Mouse (Mus musculus): Measurements from ENCODE around the gene St6gal2. TPM values are rescaled to one million over a fixed set of nuclear protein-coding genes. Genes with fewer than 3 reads are reported as not detected.

St6gal2 gene
- 1.7 and 2.5 TPM in 2 replicates for polyA plus RNA-seq (2012; rRNA removed)
- polyA plus RNA-seq (2014; fragmentation: Nextera tagmentation; extraction: Ambion mirVana), result 2.5 and 2.6 TPM in 2 replicates

DNA sequence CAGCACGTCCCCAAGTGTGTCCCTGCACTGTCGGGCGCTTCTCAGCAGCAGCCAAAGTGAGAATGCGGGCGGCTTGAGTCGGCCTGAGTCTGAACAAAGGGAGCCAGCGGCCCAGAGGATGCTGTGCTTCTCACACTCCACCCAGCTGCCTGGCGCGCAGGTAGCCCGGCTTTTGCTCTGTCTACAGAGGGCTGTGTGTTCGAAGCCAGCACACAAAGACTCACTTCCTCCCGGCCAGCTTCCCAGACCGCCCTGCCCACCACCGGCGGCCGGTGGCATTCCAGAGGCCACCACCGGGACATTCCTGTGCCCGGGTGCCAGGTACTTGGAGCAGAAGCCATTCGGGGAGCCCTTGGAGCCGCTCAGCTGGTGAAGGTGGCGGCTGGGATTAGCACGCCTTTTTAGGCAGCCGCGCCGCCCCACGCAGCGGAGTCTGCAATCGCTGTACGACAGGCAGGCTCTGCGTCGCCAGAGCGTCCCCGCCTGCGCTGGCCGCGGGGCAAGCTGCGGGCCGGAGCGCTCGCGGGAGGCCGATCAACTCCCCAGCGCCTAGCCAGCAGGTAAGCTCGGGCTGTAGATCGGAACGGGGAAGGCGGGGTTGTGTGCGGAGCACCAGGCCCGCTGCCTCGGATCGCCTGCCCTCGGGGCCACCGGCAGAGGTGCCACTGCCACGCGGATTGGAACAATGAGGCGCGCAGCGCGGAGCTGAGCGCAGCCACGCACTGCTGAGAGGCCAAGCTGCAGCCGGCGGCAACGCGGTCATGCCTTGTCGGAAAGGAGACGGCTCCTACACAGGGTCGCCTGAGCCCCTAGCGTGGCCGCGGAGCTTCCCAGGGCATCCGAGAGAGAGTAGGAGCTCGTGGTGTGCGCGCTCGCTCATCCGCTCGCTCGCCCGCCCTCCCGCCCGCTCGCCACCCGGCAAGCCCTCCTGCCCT lies at the start of gene St6gal2:
TSS of gene St6gal2 (plus strand) at position 133 of the 935 bp plus-strand sequence.
- Histone ChIP-seq H3K36me3 (ENCODE audit: control insufficient read depth, insufficient read depth, low read length) (no peaks in the 10 kb centered on the region), H3K27ac (replicated peaks; ENCODE audit: low read depth, low read length) (no peak within 1 kb of the TSS), H3K27me3 (ENCODE audit: control insufficient read depth, insufficient read depth, low read length) (peaks cover 6% of the 10 kb centered on the region; the same call in 1 of the 2 replicates), H3K9me3 (ENCODE audit: control insufficient read depth, low read length) (no peaks in the 10 kb centered on the region), H3K4me3 (replicated peaks; ENCODE audit: low read length) (peak within 1 kb of the TSS; percentile 59), H3K4me2 (replicated peaks; ENCODE audit: low read depth, low read length, severe bottlenecking) (peak within 1 kb of the TSS; percentile 75), H3K9ac (ENCODE audit: low read depth, low read length, severe bottlenecking) (peak within 1 kb of the TSS; percentile 73), H3K4me1 (ENCODE audit: control insufficient read depth, insufficient read depth, low read length) (no peaks in the 10 kb centered on the region)
- 1% methylated on average over 68 of the region's 84 CpGs for WGBS
- TF ChIP-seq POLR2A (IDR thresholded peaks at IDR 0.05; ENCODE audit: borderline replicate concordance, extremely low read depth, insufficient read depth, insufficient read length), result 0 out of 2 replicates have a peak, but pooled peaks have one; percentile 20
- peak; percentile 37 for DNase-seq (ENCODE audit: low spot score)
- peak; percentile 86 for ATAC-seq (ENCODE audit: low FRiP score, low read depth)

DNA sequence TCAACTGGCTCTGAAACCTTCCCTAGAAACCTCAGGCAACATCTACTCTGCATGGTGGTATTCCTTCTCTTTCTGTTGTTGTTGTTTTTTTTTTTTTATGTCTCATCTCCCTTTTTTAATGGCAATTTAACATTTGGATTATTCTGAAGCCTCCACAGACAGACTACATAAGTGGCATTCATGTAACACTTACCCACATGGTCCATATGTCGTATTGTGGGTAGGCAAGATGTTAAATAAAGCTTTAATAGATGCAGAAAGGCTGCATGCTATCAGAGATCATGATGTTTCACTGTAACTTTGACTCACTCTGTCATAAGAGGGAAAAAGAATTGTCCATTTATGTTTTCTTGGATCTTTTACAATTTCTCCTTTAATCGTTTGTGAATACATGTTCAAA lies 39.1 kb upstream of the St6gal2 start:
- no peaks in the 10 kb centered on the region for H3K9me3 ChIP-seq (ENCODE audit: control insufficient read depth, low read length)
- no peaks in the 10 kb centered on the region for H3K27me3 ChIP-seq (ENCODE audit: control insufficient read depth, insufficient read depth, low read length)
- no peak for TF ChIP-seq POLR2A (IDR thresholded peaks at IDR 0.05; ENCODE audit: borderline replicate concordance, extremely low read depth, insufficient read depth, insufficient read length)
- no peak overlapping the region for H3K9ac ChIP-seq (ENCODE audit: low read depth, low read length, severe bottlenecking)
- DNase-seq (ENCODE audit: low spot score) (no peak), ATAC-seq (ENCODE audit: low FRiP score, low read depth) (no peak)
- WGBS, result 76% methylated on average over 2 of the region's 2 CpGs
- H3K4me2 ChIP-seq (replicated peaks; ENCODE audit: low read depth, low read length, severe bottlenecking), result no peak overlapping the region
- no peaks in the 10 kb centered on the region for H3K36me3 ChIP-seq (ENCODE audit: control insufficient read depth, insufficient read depth, low read length)
- H3K4me3 ChIP-seq (replicated peaks; ENCODE audit: low read length), result no peak overlapping the region
- H3K27ac ChIP-seq (replicated peaks; ENCODE audit: low read depth, low read length), result no peak overlapping the region
- H3K4me1 ChIP-seq (ENCODE audit: control insufficient read depth, insufficient read depth, low read length), result no peaks in the 10 kb centered on the region

DNA sequence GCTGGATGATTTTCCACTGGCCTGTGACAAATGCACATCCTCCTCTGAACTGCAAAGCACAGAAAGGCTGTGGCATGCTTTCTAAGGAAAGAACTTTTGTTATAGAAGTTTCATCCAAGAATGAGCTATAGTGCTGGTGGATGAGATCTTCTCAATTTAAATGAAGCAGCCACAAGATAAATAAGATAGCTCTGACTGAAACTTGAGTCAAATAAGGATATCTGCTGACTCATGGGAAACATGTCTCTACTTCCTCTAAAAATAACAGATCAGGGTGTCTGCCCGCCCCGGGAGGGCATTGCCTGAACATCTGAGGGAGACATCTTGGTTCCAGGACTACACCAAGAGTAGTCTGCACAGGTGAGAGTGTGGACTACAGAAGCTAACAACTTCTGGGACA lies 28.7 kb upstream of the St6gal2 start:
- DNase-seq (ENCODE audit: low spot score), result no peak
- Histone ChIP-seq H3K9ac (ENCODE audit: low read depth, low read length, severe bottlenecking) (no peak overlapping the region), H3K4me2 (replicated peaks; ENCODE audit: low read depth, low read length, severe bottlenecking) (no peak overlapping the region), H3K27me3 (ENCODE audit: control insufficient read depth, insufficient read depth, low read length) (no peaks in the 10 kb centered on the region), H3K4me3 (replicated peaks; ENCODE audit: low read length) (no peak overlapping the region), H3K4me1 (ENCODE audit: control insufficient read depth, insufficient read depth, low read length) (no peaks in the 10 kb centered on the region), H3K36me3 (ENCODE audit: control insufficient read depth, insufficient read depth, low read length) (no peaks in the 10 kb centered on the region), H3K27ac (replicated peaks; ENCODE audit: low read depth, low read length) (no peak overlapping the region), H3K9me3 (ENCODE audit: control insufficient read depth, low read length) (no peaks in the 10 kb centered on the region)
- TF ChIP-seq POLR2A (IDR thresholded peaks at IDR 0.05; ENCODE audit: borderline replicate concordance, extremely low read depth, insufficient read depth, insufficient read length), result no peak
- WGBS, result 100% methylated on average over 2 of the region's 2 CpGs
- no peak for ATAC-seq (ENCODE audit: low FRiP score, low read depth)

DNA sequence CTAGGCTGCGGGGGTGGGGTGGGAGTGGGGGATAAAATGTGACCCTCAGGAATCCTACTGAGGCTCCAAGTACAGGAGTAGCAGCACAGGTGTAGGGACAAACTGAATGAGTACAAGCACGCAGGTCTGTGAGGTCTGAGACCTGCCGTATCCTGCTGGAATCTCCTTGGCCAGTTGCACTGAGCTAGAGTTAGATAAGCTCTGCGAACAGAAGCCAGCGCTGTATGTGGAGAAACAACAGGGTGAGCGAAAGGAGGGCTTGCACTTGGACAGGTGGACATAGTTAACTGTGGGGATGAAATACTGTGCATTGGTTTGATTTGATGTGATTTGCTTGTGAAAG lies 974 bp downstream of the St6gal2 start:
- no peak for TF ChIP-seq POLR2A (IDR thresholded peaks at IDR 0.05; ENCODE audit: borderline replicate concordance, extremely low read depth, insufficient read depth, insufficient read length)
- Histone ChIP-seq H3K27ac (replicated peaks; ENCODE audit: low read depth, low read length) (no peak overlapping the region), H3K9ac (ENCODE audit: low read depth, low read length, severe bottlenecking) (peak overlapping the region; percentile 73), H3K27me3 (ENCODE audit: control insufficient read depth, insufficient read depth, low read length) (peaks cover 6% of the 10 kb centered on the region; the same call in 1 of the 2 replicates), H3K4me2 (replicated peaks; ENCODE audit: low read depth, low read length, severe bottlenecking) (peak overlapping the region; percentile 75), H3K9me3 (ENCODE audit: control insufficient read depth, low read length) (no peaks in the 10 kb centered on the region), H3K4me1 (ENCODE audit: control insufficient read depth, insufficient read depth, low read length) (no peaks in the 10 kb centered on the region), H3K4me3 (replicated peaks; ENCODE audit: low read length) (peak overlapping the region; percentile 59), H3K36me3 (ENCODE audit: control insufficient read depth, insufficient read depth, low read length) (no peaks in the 10 kb centered on the region)
- DNase-seq (ENCODE audit: low spot score) (no peak), ATAC-seq (ENCODE audit: low FRiP score, low read depth) (peak; percentile 43)
- WGBS, result 0% methylated on average over 6 of the region's 6 CpGs

DNA sequence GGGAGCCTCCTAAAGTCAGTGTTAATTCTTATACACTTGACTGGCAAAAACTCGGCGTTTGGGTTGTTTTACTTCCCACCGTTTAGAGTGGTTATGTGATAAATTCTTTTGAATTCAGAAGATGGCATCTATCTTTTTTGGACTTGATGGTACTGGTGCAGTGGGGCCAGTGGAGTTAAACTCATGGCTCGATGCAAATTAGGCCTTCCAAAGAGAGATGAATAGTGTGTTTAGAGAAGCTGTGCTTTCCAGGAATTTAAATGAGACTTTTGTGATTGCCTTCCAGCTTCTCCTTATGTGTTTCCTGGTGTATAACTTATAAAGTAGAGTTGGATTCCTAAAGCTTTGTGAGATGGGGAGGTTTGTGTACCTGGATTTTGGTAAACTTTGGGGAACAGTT lies 1.5 kb downstream of the St6gal2 start:
- Histone ChIP-seq H3K27me3 (ENCODE audit: control insufficient read depth, insufficient read depth, low read length) (peaks cover 6% of the 10 kb centered on the region; the same call in 1 of the 2 replicates), H3K9me3 (ENCODE audit: control insufficient read depth, low read length) (no peaks in the 10 kb centered on the region), H3K4me3 (replicated peaks; ENCODE audit: low read length) (peak overlapping the region; percentile 59), H3K9ac (ENCODE audit: low read depth, low read length, severe bottlenecking) (no peak overlapping the region), H3K4me1 (ENCODE audit: control insufficient read depth, insufficient read depth, low read length) (no peaks in the 10 kb centered on the region), H3K4me2 (replicated peaks; ENCODE audit: low read depth, low read length, severe bottlenecking) (peak overlapping the region; percentile 75; the same call in 1 of the 2 replicates), H3K36me3 (ENCODE audit: control insufficient read depth, insufficient read depth, low read length) (no peaks in the 10 kb centered on the region), H3K27ac (replicated peaks; ENCODE audit: low read depth, low read length) (no peak overlapping the region)
- TF ChIP-seq POLR2A (IDR thresholded peaks at IDR 0.05; ENCODE audit: borderline replicate concordance, extremely low read depth, insufficient read depth, insufficient read length), result no peak
- 29% methylated on average over 4 of the region's 4 CpGs for WGBS
- ATAC-seq (ENCODE audit: low FRiP score, low read depth) (no peak), DNase-seq (ENCODE audit: low spot score) (no peak)
